Mouse (Mus musculus): ENCODE results near the gene Ttll5. TPM values are rescaled to one million over a fixed set of nuclear protein-coding genes. Genes with fewer than 3 reads are reported as not detected.
A peak's percentile ranks its signal among the peaks of the same experiment; 100 is the strongest.

The Ttll5 gene
- polyA plus RNA-seq, 1 experiment, result 31.2 TPM

DNA sequence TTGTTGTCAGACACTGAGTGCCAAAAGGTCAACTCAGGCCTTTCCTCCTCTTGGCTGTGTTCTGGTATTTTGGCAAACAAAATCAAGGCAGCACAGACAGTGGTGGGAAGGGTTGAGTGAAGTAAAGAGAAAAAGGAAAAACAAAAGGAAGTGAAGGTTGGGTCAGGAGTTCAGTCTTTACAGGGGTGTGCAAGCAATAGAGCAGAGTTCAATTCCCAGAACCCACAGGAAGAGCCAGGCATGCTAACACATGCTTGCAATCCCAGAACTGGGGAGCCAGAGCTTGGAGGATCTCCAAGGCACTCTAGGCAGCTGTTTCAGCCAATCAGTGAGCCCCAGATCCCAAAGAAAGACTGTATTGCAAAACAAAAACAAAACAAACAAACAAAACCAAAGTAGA lies 240.3 kb downstream of the Ttll5 start:
- no peaks in the 10 kb centered on the region for H3K4me1 ChIP-seq (ENCODE audit: control insufficient read depth, insufficient read depth, low read length)
- TF ChIP-seq CTCF (IDR thresholded peaks at IDR 0.05; ENCODE audit: extremely low read depth, insufficient read depth, low read length) (no peak), POLR2A (IDR thresholded peaks at IDR 0.05; ENCODE audit: extremely low read depth, insufficient read depth, low read length) (no peak)
- H3K27ac ChIP-seq (ENCODE audit: insufficient read depth, low read length), result no peak overlapping the region
- no peak overlapping the region for H3K4me3 ChIP-seq (ENCODE audit: insufficient read depth, low read length)

GRCm38 (mm10) chr12:86071432-86071831 lies 247.0 kb downstream of the Ttll5 start:
- Histone ChIP-seq H3K4me1 (ENCODE audit: control insufficient read depth, insufficient read depth, low read length) (no peaks in the 10 kb centered on the region; the same call in 1 of the 2 replicates), H3K4me3 (ENCODE audit: insufficient read depth, low read length) (no peak overlapping the region), H3K27ac (ENCODE audit: insufficient read depth, low read length) (no peak overlapping the region)
- TF ChIP-seq POLR2A (IDR thresholded peaks at IDR 0.05; ENCODE audit: extremely low read depth, insufficient read depth, low read length) (no peak), CTCF (IDR thresholded peaks at IDR 0.05; ENCODE audit: extremely low read depth, insufficient read depth, low read length) (no peak)

GRCm38 (mm10) chr12:86074681-86075080 lies 250.2 kb downstream of the Ttll5 start:
- H3K4me3 ChIP-seq (ENCODE audit: insufficient read depth, low read length), result no peak overlapping the region
- peak; percentile 25; the same call in 1 of the 2 replicates for TF ChIP-seq POLR2A (IDR thresholded peaks at IDR 0.05; ENCODE audit: extremely low read depth, insufficient read depth, low read length)
- no peak for TF ChIP-seq CTCF (IDR thresholded peaks at IDR 0.05; ENCODE audit: extremely low read depth, insufficient read depth, low read length)
- no peaks in the 10 kb centered on the region; the same call in 1 of the 2 replicates for H3K4me1 ChIP-seq (ENCODE audit: control insufficient read depth, insufficient read depth, low read length)
- no peak overlapping the region for H3K27ac ChIP-seq (ENCODE audit: insufficient read depth, low read length)

- H3K4me3 ChIP-seq (ENCODE audit: insufficient read depth, low read length), result no peak overlapping the region; the same call in 1 of the 2 replicates
- H3K27ac ChIP-seq (ENCODE audit: insufficient read depth, low read length), result no peak overlapping the region
- no peaks in the 10 kb centered on the region; the same call in 1 of the 2 replicates for H3K4me1 ChIP-seq (ENCODE audit: control insufficient read depth, insufficient read depth, low read length)
- TF ChIP-seq CTCF (IDR thresholded peaks at IDR 0.05; ENCODE audit: extremely low read depth, insufficient read depth, low read length), result no peak
- TF ChIP-seq POLR2A (IDR thresholded peaks at IDR 0.05; ENCODE audit: extremely low read depth, insufficient read depth, low read length), result no peak
Measured at GRCm38 (mm10) chr12:86075358-86075757, 250.9 kb downstream of the Ttll5 start.

GRCm38 (mm10) chr12:86076321-86076901 lies 252.0 kb downstream of the Ttll5 start:
- no peak for TF ChIP-seq POLR2A (IDR thresholded peaks at IDR 0.05; ENCODE audit: extremely low read depth, insufficient read depth, low read length)
- peak; percentile 33 for TF ChIP-seq CTCF (IDR thresholded peaks at IDR 0.05; ENCODE audit: extremely low read depth, insufficient read depth, low read length)
- H3K4me1 ChIP-seq (ENCODE audit: control insufficient read depth, insufficient read depth, low read length), result no peaks in the 10 kb centered on the region; the same call in 1 of the 2 replicates
- H3K4me3 ChIP-seq (ENCODE audit: insufficient read depth, low read length), result peak overlapping the region; percentile 44
- H3K27ac ChIP-seq (ENCODE audit: insufficient read depth, low read length), result peak overlapping the region; percentile 6; the same call in 1 of the 2 replicates

DNA sequence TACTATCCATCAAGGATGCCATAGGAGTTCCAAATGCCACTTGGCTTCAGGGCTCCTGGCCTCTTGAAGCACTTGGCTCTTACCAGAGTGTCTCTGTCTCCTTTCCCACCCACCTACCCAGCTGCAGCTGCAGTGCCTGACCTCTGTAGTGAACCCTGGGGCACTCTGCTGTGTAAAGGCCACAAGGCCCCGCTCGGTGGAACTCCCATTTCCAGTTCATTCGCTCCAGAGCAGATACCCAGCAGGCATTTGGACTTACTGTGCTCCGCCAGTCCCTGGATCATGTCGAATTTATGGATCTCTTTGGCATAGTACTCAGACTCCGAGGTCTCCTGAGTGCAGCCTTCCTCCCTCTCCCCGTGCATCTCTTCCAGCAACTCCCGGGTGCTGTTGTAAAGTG lies 252.9 kb downstream of the Ttll5 start:
- no peaks in the 10 kb centered on the region; the same call in 1 of the 2 replicates for H3K4me1 ChIP-seq (ENCODE audit: control insufficient read depth, insufficient read depth, low read length)
- no peak for TF ChIP-seq CTCF (IDR thresholded peaks at IDR 0.05; ENCODE audit: extremely low read depth, insufficient read depth, low read length)
- TF ChIP-seq POLR2A (IDR thresholded peaks at IDR 0.05; ENCODE audit: extremely low read depth, insufficient read depth, low read length), result no peak
- H3K27ac ChIP-seq (ENCODE audit: insufficient read depth, low read length), result no peak overlapping the region; the same call in 1 of the 2 replicates
- peak overlapping the region; percentile 44 for H3K4me3 ChIP-seq (ENCODE audit: insufficient read depth, low read length)

GRCm38 (mm10) chr12:86077736-86078135 lies 253.3 kb downstream of the Ttll5 start:
- Histone ChIP-seq H3K27ac (ENCODE audit: insufficient read depth, low read length) (0 out of 2 replicates have a peak overlapping the region, but pooled peaks have one; percentile 30), H3K4me1 (ENCODE audit: control insufficient read depth, insufficient read depth, low read length) (no peaks in the 10 kb centered on the region; the same call in 1 of the 2 replicates), H3K4me3 (ENCODE audit: insufficient read depth, low read length) (peak overlapping the region; percentile 44)
- TF ChIP-seq POLR2A (IDR thresholded peaks at IDR 0.05; ENCODE audit: extremely low read depth, insufficient read depth, low read length) (no peak), CTCF (IDR thresholded peaks at IDR 0.05; ENCODE audit: extremely low read depth, insufficient read depth, low read length) (no peak)

GRCm38 (mm10) chr12:86078176-86078552 lies 253.7 kb downstream of the Ttll5 start:
- Histone ChIP-seq H3K27ac (ENCODE audit: insufficient read depth, low read length) (no peak overlapping the region), H3K4me1 (ENCODE audit: control insufficient read depth, insufficient read depth, low read length) (no peaks in the 10 kb centered on the region; the same call in 1 of the 2 replicates), H3K4me3 (ENCODE audit: insufficient read depth, low read length) (peak overlapping the region; percentile 44)
- TF ChIP-seq CTCF (IDR thresholded peaks at IDR 0.05; ENCODE audit: extremely low read depth, insufficient read depth, low read length) (no peak), POLR2A (IDR thresholded peaks at IDR 0.05; ENCODE audit: extremely low read depth, insufficient read depth, low read length) (no peak)

- TF ChIP-seq CTCF (IDR thresholded peaks at IDR 0.05; ENCODE audit: extremely low read depth, insufficient read depth, low read length) (no peak), POLR2A (IDR thresholded peaks at IDR 0.05; ENCODE audit: extremely low read depth, insufficient read depth, low read length) (peak; percentile 33)
- H3K4me3 ChIP-seq (ENCODE audit: insufficient read depth, low read length), result peak within 1 kb of the TSS; percentile 44
- no peaks in the 10 kb centered on the region; the same call in 1 of the 2 replicates for H3K4me1 ChIP-seq (ENCODE audit: control insufficient read depth, insufficient read depth, low read length)
- 0 out of 2 replicates have a peak within 1 kb of the TSS, but pooled peaks have one; percentile 30 for H3K27ac ChIP-seq (ENCODE audit: insufficient read depth, low read length)
Measured at GRCm38 (mm10) chr12:86078553-86079201, 254.2 kb downstream of the Ttll5 start, which contains the start of gene Tgfb3. Gene Tgfb3 (minus strand): TSS chr12:86079041.
